Mouse (Mus musculus) layer of hippocampus, adult 18-20 months (tissue): ENCODE results near the gene Med14. TPM values are rescaled to one million over a fixed set of nuclear protein-coding genes. Genes with fewer than 3 reads are reported as not detected.

Experiments used
- DNase-seq, 2 experiments: peaks; one replicate each; pipeline ENCODE4 v3.0.0; 2022; ENCODE audit warnings: low spot score in 2 of 2
- total RNA-seq, 2 experiments: library from RNA; stranded (reverse); gene quantifications; 2 replicates each; pipeline ENCODE4 v1.2.3; 2021

Gene Med14
- total RNA-seq, 2 experiments from 2014 or later: 72.7 to 81.0 TPM

DNA sequence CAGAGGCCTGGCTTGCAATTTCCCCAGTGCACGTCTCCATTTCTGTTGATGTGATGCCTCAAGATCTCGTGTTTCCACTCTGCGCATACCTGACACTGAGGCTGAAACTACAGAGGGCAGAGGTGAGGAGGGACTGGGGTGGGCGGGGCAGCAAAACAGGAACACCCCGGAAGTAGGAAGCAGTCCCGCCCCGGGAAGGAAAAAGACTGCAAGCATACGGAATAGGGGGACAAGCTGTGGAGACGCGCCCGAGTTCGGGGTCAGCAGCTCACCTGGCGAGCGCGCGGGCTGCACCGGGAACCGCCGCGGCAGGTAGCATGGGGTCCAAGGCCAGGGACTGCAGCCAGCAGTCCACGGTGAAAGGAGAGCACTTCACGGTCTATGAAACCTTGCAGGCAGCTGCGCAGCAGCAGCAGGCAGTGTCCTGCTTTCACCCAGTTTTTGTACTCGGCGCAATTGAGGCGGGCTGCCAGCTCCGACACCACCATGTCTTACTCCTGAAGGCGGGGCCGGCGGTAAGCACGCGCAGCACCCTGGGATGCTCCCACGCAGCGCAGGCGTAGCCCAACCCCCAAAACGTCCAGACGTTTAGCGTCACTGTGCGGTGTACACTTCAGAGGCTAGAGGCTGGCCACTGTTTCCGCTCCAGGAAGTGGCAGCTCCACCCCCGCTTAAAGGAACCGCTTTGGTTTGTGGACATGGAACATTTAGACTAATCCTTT, 88.7 kb downstream of the Med14 start, which contains the start of gene 1810030O07Rik:
Gene 1810030O07Rik, minus strand, starts transcription at position 615 of the 722 bp plus-strand sequence.
- peak; percentile 89 to 94 for DNase-seq

DNA sequence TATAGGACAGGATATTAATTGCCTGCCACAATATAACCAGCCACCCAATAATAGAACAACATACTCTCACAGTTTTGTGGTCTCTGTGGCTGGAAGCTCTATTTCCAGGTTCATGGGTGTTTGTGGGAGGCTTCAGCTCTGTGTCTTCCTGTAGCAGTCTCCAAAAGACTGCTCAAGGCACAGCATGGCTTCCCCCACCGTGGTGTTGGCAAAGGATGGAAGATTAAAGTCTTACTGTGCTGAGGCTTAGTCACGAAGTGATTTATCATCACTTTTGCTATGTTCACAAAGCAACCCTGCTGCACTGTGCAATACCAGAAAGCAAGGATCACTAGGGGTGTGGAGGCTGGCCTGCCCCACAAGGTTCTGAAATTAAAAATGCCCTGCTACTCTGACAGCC, 108.0 kb downstream of the Med14 start:
- no peak for DNase-seq

DNA sequence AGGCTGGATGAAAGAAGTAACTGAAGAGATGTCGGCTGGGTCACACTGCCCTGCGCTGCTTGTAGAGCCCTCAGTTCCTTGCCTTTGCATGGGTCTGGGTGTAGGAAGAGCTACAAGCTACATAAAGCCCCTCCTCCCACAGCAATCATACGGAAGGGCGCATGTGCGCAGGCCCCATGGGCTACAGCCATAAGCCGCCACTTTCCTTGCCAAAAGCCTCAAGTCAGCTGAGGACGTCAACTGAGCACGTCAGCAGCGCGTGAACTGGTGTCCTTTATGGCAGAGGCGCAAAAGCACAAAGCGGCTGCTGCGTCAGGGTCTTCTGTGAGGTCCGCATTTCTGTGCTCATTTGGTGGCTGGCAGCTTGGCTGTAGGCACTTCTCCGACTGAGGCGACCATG, 110.0 kb downstream of the Med14 start:
- DNase-seq: no peak

DNA sequence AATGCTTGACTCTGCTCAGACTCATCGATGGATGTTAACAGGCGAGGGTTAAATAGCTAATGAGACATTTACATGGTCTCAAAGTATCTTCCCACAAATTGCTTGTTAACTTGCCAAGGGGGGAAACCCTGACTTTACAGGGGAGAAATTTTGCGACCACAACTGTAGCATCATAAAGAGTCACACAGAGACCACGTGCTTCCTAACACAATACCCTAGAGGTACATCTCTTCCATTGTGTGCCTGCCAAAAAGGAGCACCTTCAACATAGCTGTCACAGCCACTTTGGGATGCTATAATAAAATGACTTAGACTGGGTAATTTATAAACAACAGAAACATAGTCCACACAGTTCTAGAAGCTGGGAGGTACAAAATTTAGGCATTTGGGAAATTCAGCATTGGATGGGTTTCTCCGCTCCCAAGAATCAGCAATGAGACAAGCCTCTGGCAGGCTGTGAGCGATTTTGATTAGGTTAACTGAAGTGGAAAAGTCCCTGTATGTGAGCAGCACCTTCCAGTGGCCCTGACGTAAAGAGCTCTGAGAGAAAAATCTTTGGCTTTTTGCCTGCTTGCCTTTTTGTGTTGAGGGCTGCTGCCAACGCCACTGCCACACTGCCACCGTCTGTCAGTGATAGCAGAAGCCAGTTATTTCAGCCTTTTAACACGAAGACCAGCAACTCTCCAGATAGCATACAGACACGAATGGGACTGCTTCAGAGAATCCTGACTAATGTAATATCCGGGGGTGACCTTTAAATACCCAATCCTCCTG, 116.2 kb downstream of the Med14 start:
- peak in 1 of 2 experiments; percentile 51 for DNase-seq

DNA sequence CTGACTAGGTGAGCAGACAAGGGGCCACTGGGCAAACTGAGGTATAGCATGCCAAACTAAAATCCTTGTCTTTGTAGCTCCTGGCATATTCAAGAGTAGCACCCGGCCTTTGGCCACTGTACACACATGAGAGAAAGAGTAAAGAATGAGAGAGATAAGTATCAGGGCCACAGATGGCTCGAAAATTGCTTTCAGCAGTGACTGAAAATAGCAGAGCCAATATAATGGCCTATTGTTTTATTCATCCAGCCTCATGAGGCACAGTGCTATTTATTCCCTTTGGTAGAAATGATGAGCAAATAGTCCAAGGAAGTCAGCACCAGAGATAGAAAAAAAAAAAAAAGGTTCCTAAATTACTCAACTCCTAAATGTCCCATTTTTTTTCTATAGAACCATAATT, 116.9 kb downstream of the Med14 start:
- peak in 1 of 2 experiments; percentile 11 for DNase-seq

Other genes with a start within 250 kb of the Med14 start
- 100 to 1,000 TPM; 182 to 193 TPM for gene Atp6ap2, start 174.3 kb downstream of the Med14 start, total RNA-seq
- gene 1810030O07Rik, start 88.4 kb downstream of the Med14 start, total RNA-seq: 10 to 100 TPM; 17.2 to 18.5 TPM